Mouse (Mus musculus): ENCODE measurements around the gene Ints11. TPM values are rescaled to one million over a fixed set of nuclear protein-coding genes. Genes with fewer than 3 reads are reported as not detected.

The Ints11 gene
- polyA plus RNA-seq, 2 experiments, result 57.4 to 63.7 TPM

DNA sequence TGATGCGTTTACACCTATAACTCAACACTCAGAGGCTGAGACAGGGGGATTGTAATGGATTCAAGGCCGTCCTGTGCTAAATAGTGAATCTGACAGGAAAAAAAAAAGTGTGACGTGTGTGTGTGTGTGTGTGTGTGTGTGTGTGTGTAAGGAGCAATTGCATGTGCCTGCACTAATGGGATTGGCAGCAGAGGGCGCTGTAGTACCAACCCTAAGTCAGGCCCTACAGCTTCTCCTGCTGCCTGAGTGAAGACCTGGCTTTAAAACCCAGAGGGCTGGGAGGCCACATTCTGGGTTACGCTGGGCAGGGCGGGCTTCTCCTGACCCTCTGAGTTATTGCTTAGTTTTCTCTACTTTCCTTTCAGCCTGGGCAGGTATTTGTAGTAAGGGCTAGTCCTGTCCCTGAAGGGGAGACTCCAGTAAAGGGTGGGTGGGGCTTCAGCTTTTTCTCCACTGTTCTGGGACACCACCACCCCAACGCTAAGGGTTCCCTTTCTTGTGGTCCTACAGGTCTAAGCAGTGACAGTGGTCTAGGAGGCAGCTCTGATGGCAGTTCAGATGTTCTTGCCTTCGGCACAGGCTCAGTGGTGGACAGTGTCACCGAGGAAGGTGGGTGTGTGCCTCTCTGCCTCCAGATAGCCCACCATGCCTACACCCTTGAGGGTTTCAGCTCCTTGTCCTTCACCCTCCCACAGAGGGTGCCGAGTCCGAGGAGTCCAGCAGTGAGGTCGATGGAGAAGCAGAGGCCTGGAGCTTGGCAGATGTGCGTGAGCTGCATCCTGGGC lies 35.2 kb downstream of the Ints11 start:
- Histone ChIP-seq H3K9me3 (ENCODE audit: control insufficient read depth, low read length) (no peaks in the 10 kb centered on the region), H3K4me2 (replicated peaks; ENCODE audit: low read depth, low read length, severe bottlenecking) (no peak overlapping the region), H3K27ac (replicated peaks; ENCODE audit: low read depth, low read length) (no peak overlapping the region), H3K4me3 (replicated peaks; ENCODE audit: low read length) (no peak overlapping the region), H3K4me1 (ENCODE audit: control insufficient read depth, insufficient read depth, low read length) (no peaks in the 10 kb centered on the region), H3K9ac (ENCODE audit: low read depth, low read length, severe bottlenecking) (no peak overlapping the region), H3K27me3 (ENCODE audit: control insufficient read depth, insufficient read depth, low read length) (no peaks in the 10 kb centered on the region), H3K36me3 (ENCODE audit: control insufficient read depth, insufficient read depth, low read length) (peaks cover 47% of the 10 kb centered on the region)
- no peak for TF ChIP-seq POLR2A (IDR thresholded peaks at IDR 0.05; ENCODE audit: borderline replicate concordance, extremely low read depth, insufficient read depth, insufficient read length)
- WGBS, result 89% methylated on average over 13 of the region's 13 CpGs
- ATAC-seq (ENCODE audit: low FRiP score, low read depth), result no peak
- no peak for DNase-seq (ENCODE audit: low spot score)

DNA sequence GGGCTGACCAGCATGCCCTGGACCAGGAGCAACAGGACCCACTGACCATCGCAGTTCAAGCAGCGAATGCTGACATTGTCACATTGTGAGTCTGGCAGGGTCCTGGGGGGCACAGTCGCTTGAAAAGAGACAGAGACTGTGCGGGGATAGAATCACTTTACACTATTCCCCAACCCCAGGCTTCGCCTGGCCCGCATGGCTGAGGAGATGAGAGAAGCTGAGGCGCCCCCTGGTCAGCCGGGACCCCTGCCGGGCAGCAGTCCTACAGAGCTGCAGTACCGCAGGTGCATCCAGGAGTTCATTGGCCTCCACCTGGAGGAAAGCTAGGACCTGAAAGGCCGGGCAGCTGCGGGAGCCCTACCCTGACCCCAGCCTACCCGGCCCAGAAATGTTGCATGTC lies 36.3 kb downstream of the Ints11 start:
- Histone ChIP-seq H3K4me2 (replicated peaks; ENCODE audit: low read depth, low read length, severe bottlenecking) (no peak overlapping the region), H3K36me3 (ENCODE audit: control insufficient read depth, insufficient read depth, low read length) (peaks cover 37% of the 10 kb centered on the region), H3K9me3 (ENCODE audit: control insufficient read depth, low read length) (no peaks in the 10 kb centered on the region), H3K9ac (ENCODE audit: low read depth, low read length, severe bottlenecking) (no peak overlapping the region), H3K27ac (replicated peaks; ENCODE audit: low read depth, low read length) (no peak overlapping the region), H3K27me3 (ENCODE audit: control insufficient read depth, insufficient read depth, low read length) (no peaks in the 10 kb centered on the region), H3K4me3 (replicated peaks; ENCODE audit: low read length) (no peak overlapping the region), H3K4me1 (ENCODE audit: control insufficient read depth, insufficient read depth, low read length) (no peaks in the 10 kb centered on the region)
- DNase-seq (ENCODE audit: low spot score), result no peak
- WGBS, result 89% methylated on average over 10 of the region's 13 CpGs
- no peak for TF ChIP-seq POLR2A (IDR thresholded peaks at IDR 0.05; ENCODE audit: borderline replicate concordance, extremely low read depth, insufficient read depth, insufficient read length)
- ATAC-seq (ENCODE audit: low FRiP score, low read depth), result no peak

DNA sequence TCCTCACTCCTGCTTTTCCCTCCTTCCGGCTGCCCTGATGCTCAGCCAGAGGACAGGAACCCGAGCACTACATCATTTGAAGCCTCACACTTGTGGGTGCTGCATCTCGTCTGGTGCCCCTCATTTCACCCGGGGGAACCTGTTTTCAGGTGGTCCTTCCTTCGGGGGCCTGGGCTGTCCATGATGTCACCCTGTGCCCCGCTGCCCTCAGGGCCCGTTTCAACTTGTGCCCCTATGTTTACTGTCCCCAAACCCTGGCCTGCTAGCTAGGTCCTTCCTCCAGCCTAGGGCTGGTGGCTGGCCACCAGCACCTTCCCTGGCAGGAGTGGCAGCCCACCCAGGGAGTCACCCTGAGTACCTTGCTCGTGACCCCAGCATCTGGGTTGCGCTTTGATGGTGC lies 36.8 kb downstream of the Ints11 start:
- H3K4me1 ChIP-seq (ENCODE audit: control insufficient read depth, insufficient read depth, low read length), result no peaks in the 10 kb centered on the region
- DNase-seq (ENCODE audit: low spot score) (no peak), ATAC-seq (ENCODE audit: low FRiP score, low read depth) (no peak)
- H3K9ac ChIP-seq (ENCODE audit: low read depth, low read length, severe bottlenecking), result no peak overlapping the region
- no peak overlapping the region for H3K4me3 ChIP-seq (replicated peaks; ENCODE audit: low read length)
- H3K4me2 ChIP-seq (replicated peaks; ENCODE audit: low read depth, low read length, severe bottlenecking), result no peak overlapping the region
- no peaks in the 10 kb centered on the region for H3K27me3 ChIP-seq (ENCODE audit: control insufficient read depth, insufficient read depth, low read length)
- TF ChIP-seq POLR2A (IDR thresholded peaks at IDR 0.05; ENCODE audit: borderline replicate concordance, extremely low read depth, insufficient read depth, insufficient read length), result no peak
- H3K9me3 ChIP-seq (ENCODE audit: control insufficient read depth, low read length), result no peaks in the 10 kb centered on the region
- peaks cover 32% of the 10 kb centered on the region for H3K36me3 ChIP-seq (ENCODE audit: control insufficient read depth, insufficient read depth, low read length)
- WGBS, result 77% methylated on average over 8 of the region's 9 CpGs
- H3K27ac ChIP-seq (replicated peaks; ENCODE audit: low read depth, low read length), result no peak overlapping the region

DNA sequence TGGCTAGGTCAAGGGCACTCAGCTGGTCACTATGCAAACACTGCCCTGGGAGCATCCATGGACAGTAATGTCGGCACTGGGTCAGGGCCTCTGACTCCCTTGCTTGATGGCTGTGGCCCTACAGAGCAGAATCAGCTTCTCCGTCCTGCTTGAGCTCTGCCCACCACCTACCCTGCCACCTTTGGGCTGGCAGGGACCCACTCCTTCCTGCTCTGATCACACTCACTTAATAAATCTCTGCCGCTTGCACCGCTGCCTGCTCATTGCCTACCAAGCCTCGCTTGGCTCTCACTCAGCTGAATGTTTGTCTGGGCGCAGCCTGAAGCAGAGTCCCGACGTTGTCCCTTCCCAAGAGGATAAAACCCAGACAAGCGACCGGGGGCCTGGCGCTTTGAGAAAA lies 37.7 kb downstream of the Ints11 start:
- ATAC-seq (ENCODE audit: low FRiP score, low read depth) (no peak), DNase-seq (ENCODE audit: low spot score) (no peak)
- no peaks in the 10 kb centered on the region for H3K27me3 ChIP-seq (ENCODE audit: control insufficient read depth, insufficient read depth, low read length)
- no peaks in the 10 kb centered on the region for H3K9me3 ChIP-seq (ENCODE audit: control insufficient read depth, low read length)
- H3K4me3 ChIP-seq (replicated peaks; ENCODE audit: low read length), result no peak overlapping the region
- peaks cover 23% of the 10 kb centered on the region for H3K36me3 ChIP-seq (ENCODE audit: control insufficient read depth, insufficient read depth, low read length)
- no peak for TF ChIP-seq POLR2A (IDR thresholded peaks at IDR 0.05; ENCODE audit: borderline replicate concordance, extremely low read depth, insufficient read depth, insufficient read length)
- H3K4me1 ChIP-seq (ENCODE audit: control insufficient read depth, insufficient read depth, low read length), result no peaks in the 10 kb centered on the region
- no peak overlapping the region for H3K4me2 ChIP-seq (replicated peaks; ENCODE audit: low read depth, low read length, severe bottlenecking)
- no peak overlapping the region for H3K9ac ChIP-seq (ENCODE audit: low read depth, low read length, severe bottlenecking)
- WGBS, result 88% methylated on average over 11 of the region's 11 CpGs
- no peak overlapping the region for H3K27ac ChIP-seq (replicated peaks; ENCODE audit: low read depth, low read length)

DNA sequence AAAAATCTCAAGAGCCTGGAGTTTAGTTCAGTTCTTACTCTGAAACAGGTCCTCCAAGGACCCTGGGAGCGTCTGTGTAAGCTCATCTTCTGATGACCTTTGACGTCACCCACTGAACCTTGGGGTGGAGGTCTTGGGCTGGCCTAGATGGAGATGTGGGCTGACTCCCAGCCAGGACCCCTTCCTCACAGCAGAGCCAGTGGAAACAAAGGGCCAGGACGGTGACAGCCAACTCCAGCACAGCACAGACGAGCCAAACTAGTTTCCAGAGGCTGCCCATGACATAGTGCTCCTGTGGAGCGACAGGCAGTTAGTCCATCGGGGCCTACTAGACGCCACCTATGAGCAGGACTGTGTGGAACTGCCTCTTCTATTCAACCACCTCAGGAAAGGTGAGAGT lies 38.9 kb downstream of the Ints11 start:
- Histone ChIP-seq H3K9me3 (ENCODE audit: control insufficient read depth, low read length) (no peaks in the 10 kb centered on the region), H3K36me3 (ENCODE audit: control insufficient read depth, insufficient read depth, low read length) (peaks cover 12% of the 10 kb centered on the region), H3K27me3 (ENCODE audit: control insufficient read depth, insufficient read depth, low read length) (no peaks in the 10 kb centered on the region), H3K27ac (replicated peaks; ENCODE audit: low read depth, low read length) (no peak overlapping the region), H3K9ac (ENCODE audit: low read depth, low read length, severe bottlenecking) (no peak overlapping the region), H3K4me1 (ENCODE audit: control insufficient read depth, insufficient read depth, low read length) (no peaks in the 10 kb centered on the region), H3K4me2 (replicated peaks; ENCODE audit: low read depth, low read length, severe bottlenecking) (no peak overlapping the region), H3K4me3 (replicated peaks; ENCODE audit: low read length) (no peak overlapping the region)
- ATAC-seq (ENCODE audit: low FRiP score, low read depth), result no peak
- TF ChIP-seq POLR2A (IDR thresholded peaks at IDR 0.05; ENCODE audit: borderline replicate concordance, extremely low read depth, insufficient read depth, insufficient read length), result no peak
- DNase-seq (ENCODE audit: low spot score), result no peak
- 65% methylated on average over 7 of the region's 7 CpGs for WGBS
